Mouse (Mus musculus): ENCODE results near the gene Ccdc106. TPM values are rescaled to one million over a fixed set of nuclear protein-coding genes. Genes with fewer than 3 reads are reported as not detected.
A peak's percentile ranks its signal among the peaks of the same experiment; 100 is the strongest.
"Not testable (repeated sequence)": the region's sequence is repeated elsewhere in the genome, so short reads cannot be mapped to it uniquely, and the experiment has no call there.

The Ccdc106 gene
- total RNA-seq, 2 experiments from 2014 or later, result 0.80 to 0.91 TPM

- peak; percentile 63 to 80 for DNase-seq (ENCODE audit: low spot score in 2 of 2)
These were observed 31.1 kb downstream of the Ccdc106 start, which contains the start of gene Zfp580 for GRCm38 (mm10) chr7:5051193-5052192. Gene Zfp580, plus strand, starts transcription at chr7:5051538.

GRCm38 (mm10) chr7:5052438-5052837 lies 32.1 kb downstream of the Ccdc106 start:
- DNase-seq (ENCODE audit: low spot score in 2 of 2), result no peak

- no peak for DNase-seq (ENCODE audit: low spot score in 2 of 2)
These were observed 32.6 kb downstream of the Ccdc106 start for GRCm38 (mm10) chr7:5052931-5053343.

GRCm38 (mm10) chr7:5053456-5054179 lies 33.3 kb downstream of the Ccdc106 start:
- DNase-seq (ENCODE audit: low spot score in 2 of 2), result no peak

- DNase-seq (ENCODE audit: low spot score in 2 of 2), result no peak
These were observed 36.4 kb downstream of the Ccdc106 start for GRCm38 (mm10) chr7:5056651-5057263.

- DNase-seq (ENCODE audit: low spot score in 2 of 2), result no peak
These were observed 37.0 kb downstream of the Ccdc106 start for GRCm38 (mm10) chr7:5057381-5057780.

GRCm38 (mm10) chr7:5057804-5058203 lies 37.5 kb downstream of the Ccdc106 start:
- DNase-seq (ENCODE audit: low spot score in 2 of 2), result no peak

GRCm38 (mm10) chr7:5058631-5059030 lies 38.3 kb downstream of the Ccdc106 start:
- no peak for DNase-seq (ENCODE audit: low spot score in 2 of 2)

GRCm38 (mm10) chr7:5059421-5059820 lies 39.1 kb downstream of the Ccdc106 start:
- no peak for DNase-seq (ENCODE audit: low spot score in 2 of 2)

GRCm38 (mm10) chr7:5060239-5060731 lies 39.9 kb downstream of the Ccdc106 start:
- DNase-seq (ENCODE audit: low spot score in 2 of 2), result peak; percentile 50 to 84

GRCm38 (mm10) chr7:5060944-5061773 lies 40.8 kb downstream of the Ccdc106 start:
- DNase-seq (ENCODE audit: low spot score in 2 of 2), result peak; percentile 95 to 99

- peak; percentile 97 for DNase-seq (ENCODE audit: low spot score in 2 of 2)
These were observed 41.5 kb downstream of the Ccdc106 start, which contains the start of gene U2af2 for GRCm38 (mm10) chr7:5061774-5062359. Gene U2af2, plus strand, starts transcription at chr7:5062143.

- no peak for DNase-seq (ENCODE audit: low spot score in 2 of 2)
These were observed 42.1 kb downstream of the Ccdc106 start for GRCm38 (mm10) chr7:5062360-5063001.

- no peak for DNase-seq (ENCODE audit: low spot score in 2 of 2)
These were observed 44.5 kb downstream of the Ccdc106 start for GRCm38 (mm10) chr7:5064886-5065285.

- DNase-seq (ENCODE audit: low spot score in 2 of 2), result no peak
These were observed 53.2 kb downstream of the Ccdc106 start for GRCm38 (mm10) chr7:5073586-5073985.

- DNase-seq (ENCODE audit: low spot score in 2 of 2), result no peak
These were observed 54.6 kb downstream of the Ccdc106 start for GRCm38 (mm10) chr7:5074984-5075383.

- DNase-seq (ENCODE audit: low spot score in 2 of 2), result no peak
These were observed 56.6 kb downstream of the Ccdc106 start for GRCm38 (mm10) chr7:5076931-5077330.

GRCm38 (mm10) chr7:5079365-5080009 lies 59.1 kb downstream of the Ccdc106 start:
- DNase-seq (ENCODE audit: low spot score in 2 of 2), result not testable (repeated sequence)

All from gastrocnemius, postnatal 4 days (tissue).